ENCODE assay signal across 27 mouse cellular contexts in genomic region chr12:5207172-5207571, GRCm38 (mm10).
"Had no signal": no experiment of that assay in that cellular context is flagged by ENCODE, and none has a peak within 500 bp of the region (broad histone marks: within the 10 kb centered on the region; RNA-seq: fewer than 3 reads in every experiment).

No protein-coding gene starts in this region.

- H3K27ac ChIP-seq: heart, adult 2 months; heart, embryonic 13.5 days; heart, embryonic 15.5 days; kidney, embryonic 15.5 days; kidney, postnatal 0 days; liver, embryonic 13.5 days had no signal

- H3K27me3 ChIP-seq: heart, embryonic 13.5 days; heart, embryonic 15.5 days; hindbrain, embryonic 13.5 days; hindbrain, embryonic 15.5 days; kidney, embryonic 15.5 days; limb, embryonic 12.5 days; liver, embryonic 13.5 days had no signal

- H3K4me3 ChIP-seq: heart, adult 2 months; heart, embryonic 13.5 days; heart, embryonic 15.5 days; hindbrain, embryonic 13.5 days; hindbrain, embryonic 15.5 days; kidney, embryonic 15.5 days; limb, embryonic 12.5 days; liver, embryonic 13.5 days had no signal

- H3K36me3 ChIP-seq: heart, embryonic 13.5 days; heart, embryonic 15.5 days; hindbrain, embryonic 13.5 days; hindbrain, embryonic 15.5 days; kidney, embryonic 15.5 days; liver, embryonic 13.5 days had no signal

- H3K9ac ChIP-seq: heart, embryonic 13.5 days; heart, embryonic 15.5 days; hindbrain, embryonic 13.5 days; hindbrain, embryonic 15.5 days; kidney, embryonic 15.5 days; limb, embryonic 12.5 days; liver, embryonic 13.5 days had no signal

- H3K4me1 ChIP-seq: heart, embryonic 15.5 days; liver, embryonic 13.5 days had no signal

- H3K4me2 ChIP-seq: heart, embryonic 11.5 days; heart, embryonic 13.5 days; heart, embryonic 15.5 days; hindbrain, embryonic 13.5 days; hindbrain, embryonic 15.5 days; kidney, embryonic 15.5 days; limb, embryonic 12.5 days; liver, embryonic 11.5 days; liver, embryonic 13.5 days had no signal

- ATAC-seq: hindbrain, postnatal 0 days; intestine, embryonic 16.5 days had no signal

- H3K9me3 ChIP-seq: heart, embryonic 13.5 days; heart, embryonic 15.5 days; hindbrain, embryonic 13.5 days; hindbrain, embryonic 15.5 days; kidney, embryonic 15.5 days; limb, embryonic 12.5 days; liver, embryonic 13.5 days had no signal

- DNase-seq: gastrocnemius, postnatal 10 days; gastrocnemius, postnatal 36 days; heart, adult 11 months; heart, adult 2 months; heart, postnatal 14 days; heart, postnatal 36 days; kidney, adult 11 months; kidney, adult 2 months; kidney, adult 9 months; kidney, postnatal 14 days; kidney, postnatal 36 days; layer of hippocampus, adult 9-11 months; layer of hippocampus, postnatal 36 days; left cerebral cortex, postnatal 4 days; liver; liver, embryonic 13.5 days had no signal
